ENCODE assay signal across 24 mouse cellular contexts in the genomic region with DNA sequence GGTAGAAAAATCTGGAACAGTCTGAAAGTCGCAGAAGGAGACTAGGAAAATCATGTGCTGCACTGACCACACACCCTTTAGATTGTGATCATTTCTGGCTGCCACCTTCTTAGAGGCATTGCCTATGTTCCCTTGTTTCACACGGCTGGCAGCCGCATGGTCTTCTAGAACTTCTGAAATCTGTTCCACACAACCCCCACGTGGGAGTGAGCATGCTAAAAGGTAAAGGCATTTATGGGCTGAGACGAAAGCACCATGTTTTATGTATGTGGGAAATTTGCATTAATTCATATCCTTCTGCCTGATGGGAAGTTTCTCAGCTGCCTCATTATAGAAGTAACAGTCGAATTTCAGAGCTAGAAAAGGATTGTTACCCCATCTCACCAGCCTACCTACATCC.
DNase-seq lines count a peak whose midpoint lies in the region; ATAC-seq and TF ChIP-seq lines count a peak whose summit lies in the region.
"Had no signal": no experiment of that assay in that cellular context is flagged by ENCODE, and none has a peak within 500 bp of the region (broad histone marks: within the 10 kb centered on the region; RNA-seq: fewer than 3 reads in every experiment).

No protein-coding gene starts in this region.

- ATAC-seq in forebrain, postnatal 0 days: peak; percentile 23
- no peak; the same call in 1 of the 2 replicates for ATAC-seq in forebrain, embryonic 13.5 days
- ATAC-seq in CD4-positive, CD25-positive, alpha-beta regulatory T cell, adult 4 months: no peak
- ATAC-seq: intestine, postnatal 0 days had no signal

- H3K9ac ChIP-seq in forebrain, postnatal 0 days: no peak overlapping the region
- H3K9ac ChIP-seq in forebrain, embryonic 13.5 days: no peak overlapping the region
- H3K9ac ChIP-seq: heart, embryonic 13.5 days; hindbrain, embryonic 14.5 days; liver, embryonic 14.5 days; neural tube, embryonic 13.5 days; stomach, embryonic 15.5 days had no signal

- 0 out of 2 replicates have a peak overlapping the region, but pooled peaks have one; percentile 30 for H3K27ac ChIP-seq in forebrain, postnatal 0 days (ENCODE audit: low read depth, low read length)
- H3K27ac ChIP-seq in forebrain, embryonic 13.5 days: no peak overlapping the region
- H3K27ac ChIP-seq: heart, embryonic 13.5 days; hindbrain, embryonic 14.5 days; liver, embryonic 14.5 days; neural tube, embryonic 13.5 days; stomach, embryonic 15.5 days had no signal

- peak; percentile 69 for DNase-seq in forebrain, postnatal 0 days
- peak; percentile 62 to 84 for DNase-seq in left cerebral cortex, postnatal 14 days (ENCODE audit: low spot score in 2 of 2)
- no peak for DNase-seq in left cerebral cortex, postnatal 4 days
- DNase-seq in right cerebral cortex, postnatal 25 days: peak; percentile 49
- DNase-seq in right cerebral cortex, postnatal 4 days: no peak
- DNase-seq: adrenal gland, postnatal 25 days; cerebellum, adult 2 months; gastrocnemius, postnatal 10 days; heart, postnatal 10 days; kidney, postnatal 14 days; liver; lung, adult 2 months; lung, postnatal 10 days; thymus, postnatal 14 days had no signal

- no peak for TF ChIP-seq CTCF in forebrain, postnatal 0 days (IDR thresholded peaks at IDR 0.05; ENCODE audit: low read depth)

- no peak overlapping the region for H3K4me2 ChIP-seq in forebrain, postnatal 0 days (ENCODE audit: low read depth)
- H3K4me2 ChIP-seq in forebrain, embryonic 13.5 days: no peak overlapping the region
- H3K4me2 ChIP-seq: heart, embryonic 13.5 days; hindbrain, embryonic 14.5 days; midbrain, embryonic 11.5 days; neural tube, embryonic 13.5 days; stomach, embryonic 15.5 days had no signal

- H3K9me3 ChIP-seq in forebrain, postnatal 0 days (ENCODE audit: low read length): no peaks in the 10 kb centered on the region
- H3K9me3 ChIP-seq in forebrain, embryonic 13.5 days (replicated peaks): no peaks in the 10 kb centered on the region
- H3K9me3 ChIP-seq: heart, embryonic 13.5 days; neural tube, embryonic 13.5 days; stomach, embryonic 15.5 days had no signal

- peaks cover 12% of the 10 kb centered on the region; the same call in 1 of the 2 replicates for H3K36me3 ChIP-seq in forebrain, postnatal 0 days (ENCODE audit: insufficient read depth)
- H3K36me3 ChIP-seq in forebrain, embryonic 13.5 days (ENCODE audit: poor library complexity, severe bottlenecking): no peaks in the 10 kb centered on the region
- H3K36me3 ChIP-seq: heart, embryonic 13.5 days; stomach, embryonic 15.5 days had no signal

- WGBS in forebrain, postnatal 0 days: 55% methylated on average over 6 of the region's 6 CpGs
- WGBS in forebrain, embryonic 13.5 days: 75% methylated on average over 6 of the region's 6 CpGs

- no peak overlapping the region for H3K4me3 ChIP-seq in forebrain, postnatal 0 days (ENCODE audit: low read depth, low read length)
- H3K4me3 ChIP-seq in forebrain, embryonic 13.5 days: no peak overlapping the region
- H3K4me3 ChIP-seq: erythroblast, embryonic 14.5 days; heart, embryonic 13.5 days; neural tube, embryonic 13.5 days; stomach, embryonic 15.5 days had no signal

- peaks cover 10% of the 10 kb centered on the region; the same call in 1 of the 2 replicates for H3K4me1 ChIP-seq in forebrain, postnatal 0 days (ENCODE audit: insufficient read depth)
- peaks cover 14% of the 10 kb centered on the region for H3K4me1 ChIP-seq in forebrain, embryonic 13.5 days
- H3K4me1 ChIP-seq: heart, embryonic 13.5 days; stomach, embryonic 15.5 days had no signal

- intact Hi-C loops in left cerebral cortex, postnatal 14 days (cut with DNase I): loop anchor here (5.0 kb wide), 1 partner anchor 93 kb away; no protein-coding TSS in a partner anchor
- intact Hi-C loops in left cerebral cortex, postnatal 4 days (cut with DNase I): no loop called here

- no peaks in the 10 kb centered on the region for H3K27me3 ChIP-seq in forebrain, postnatal 0 days (ENCODE audit: insufficient read depth, low read length)
- H3K27me3 ChIP-seq in forebrain, embryonic 13.5 days: no peaks in the 10 kb centered on the region
- H3K27me3 ChIP-seq: heart, embryonic 13.5 days; neural tube, embryonic 13.5 days; stomach, embryonic 15.5 days had no signal

Comparison
In these comparisons a context has a peak if more than half of its experiments do, and no peak if none do; other contexts are left out.
1. DNase-seq: peak in forebrain, postnatal 0 days (single experiment), left cerebral cortex, postnatal 14 days (2 of 2) and right cerebral cortex, postnatal 25 days (single experiment); none in left cerebral cortex, postnatal 4 days (single experiment) and right cerebral cortex, postnatal 4 days (single experiment).